Mouse (Mus musculus): Measurements from ENCODE around the gene Dennd1a. TPM values are rescaled to one million over a fixed set of nuclear protein-coding genes. Genes with fewer than 3 reads are reported as not detected.

Dennd1a gene
- total RNA-seq, 2 experiments from 2014 or later: 77.6 to 82.6 TPM

- DNase-seq (ENCODE audit: low spot score in 2 of 2): no peak
Measured at GRCm38 (mm10) chr2:37836926-37837325, 450.3 kb downstream of the Dennd1a start.

GRCm38 (mm10) chr2:37832253-37832652 lies 454.9 kb downstream of the Dennd1a start:
- no peak for DNase-seq (ENCODE audit: low spot score in 2 of 2)

- no peak for DNase-seq (ENCODE audit: low spot score in 2 of 2)
Measured at GRCm38 (mm10) chr2:37829758-37830275, 457.4 kb downstream of the Dennd1a start.

- no peak for DNase-seq (ENCODE audit: low spot score in 2 of 2)
Measured at GRCm38 (mm10) chr2:37823826-37824225, 463.4 kb downstream of the Dennd1a start.

- DNase-seq (ENCODE audit: low spot score in 2 of 2): no peak
Measured at GRCm38 (mm10) chr2:37822122-37822521, 465.1 kb downstream of the Dennd1a start.

- no peak for DNase-seq (ENCODE audit: low spot score in 2 of 2)
Measured at GRCm38 (mm10) chr2:37819526-37820152, 467.6 kb downstream of the Dennd1a start.

- DNase-seq (ENCODE audit: low spot score in 2 of 2): peak in 1 of 2 experiments; percentile 73
Measured at GRCm38 (mm10) chr2:37818761-37819525, 468.2 kb downstream of the Dennd1a start.

- peak; percentile 76 to 86 for DNase-seq (ENCODE audit: low spot score in 2 of 2)
Measured at GRCm38 (mm10) chr2:37815676-37816075, 471.5 kb downstream of the Dennd1a start.

- DNase-seq (ENCODE audit: low spot score in 2 of 2): peak; percentile 21 to 52
Measured at GRCm38 (mm10) chr2:37814820-37815361, 472.3 kb downstream of the Dennd1a start.

GRCm38 (mm10) chr2:37812401-37812800 lies 474.8 kb downstream of the Dennd1a start:
- DNase-seq (ENCODE audit: low spot score in 2 of 2): no peak

- no peak for DNase-seq (ENCODE audit: low spot score in 2 of 2)
Measured at GRCm38 (mm10) chr2:37811682-37812081, 475.5 kb downstream of the Dennd1a start.

GRCm38 (mm10) chr2:37802610-37803212 lies 484.5 kb downstream of the Dennd1a start:
- peak; percentile 44 to 80 for DNase-seq (ENCODE audit: low spot score in 2 of 2)

GRCm38 (mm10) chr2:37801687-37802086 lies 485.5 kb downstream of the Dennd1a start:
- DNase-seq (ENCODE audit: low spot score in 2 of 2): no peak

GRCm38 (mm10) chr2:37799137-37799536 lies 488.1 kb downstream of the Dennd1a start:
- no peak for DNase-seq (ENCODE audit: low spot score in 2 of 2)

GRCm38 (mm10) chr2:37797046-37797445 lies 490.1 kb downstream of the Dennd1a start:
- no peak for DNase-seq (ENCODE audit: low spot score in 2 of 2)

- DNase-seq (ENCODE audit: low spot score in 2 of 2): no peak
Measured at GRCm38 (mm10) chr2:37796021-37796420, 491.2 kb downstream of the Dennd1a start.

GRCm38 (mm10) chr2:37791340-37791739 lies 495.9 kb downstream of the Dennd1a start:
- no peak for DNase-seq (ENCODE audit: low spot score in 2 of 2)

GRCm38 (mm10) chr2:37790738-37791137 lies 496.5 kb downstream of the Dennd1a start:
- no peak for DNase-seq (ENCODE audit: low spot score in 2 of 2)

- DNase-seq (ENCODE audit: low spot score in 2 of 2): no peak
Measured at GRCm38 (mm10) chr2:37789995-37790394, 497.2 kb downstream of the Dennd1a start.

- DNase-seq (ENCODE audit: low spot score in 2 of 2): no peak
Measured at GRCm38 (mm10) chr2:37789029-37789428, 498.2 kb downstream of the Dennd1a start.

GRCm38 (mm10) chr2:37788176-37788962 lies 498.8 kb downstream of the Dennd1a start:
- no peak for DNase-seq (ENCODE audit: low spot score in 2 of 2)

Data from layer of hippocampus, adult 18-20 months (tissue).